Mouse (Mus musculus): ENCODE data around the gene Inpp4b. TPM values are rescaled to one million over a fixed set of nuclear protein-coding genes. Genes with fewer than 3 reads are reported as not detected.

The Inpp4b gene
- polyA plus RNA-seq, 1 experiment: 1.9 TPM

GRCm38 (mm10) chr8:81861311-81861710 is 519.0 kb downstream of the Inpp4b start:
- WGBS: 92% methylated on average over 8 of the region's 8 CpGs
- H3K27me3 ChIP-seq (replicated peaks; ENCODE audit: control insufficient read depth, insufficient read depth, low read length): no peaks in the 10 kb centered on the region
- no peaks in the 10 kb centered on the region for H3K4me1 ChIP-seq (ENCODE audit: control insufficient read depth, insufficient read depth, low read length)
- H3K36me3 ChIP-seq (ENCODE audit: control insufficient read depth, insufficient read depth, low read length): no peaks in the 10 kb centered on the region
- DNase-seq: no peak
- H3K4me3 ChIP-seq (ENCODE audit: insufficient read depth, low read depth, low read length): no peak overlapping the region
- no peak overlapping the region for H3K27ac ChIP-seq (ENCODE audit: insufficient read depth, low read depth, low read length)
- TF ChIP-seq POLR2A (IDR thresholded peaks at IDR 0.05; ENCODE audit: low read depth, low read length): no peak
- no peak for TF ChIP-seq CTCF (conservative IDR thresholded peaks at IDR 0.05; ENCODE audit: insufficient read depth, insufficient read length, low read depth, low read length)

- H3K27me3 ChIP-seq (replicated peaks; ENCODE audit: control insufficient read depth, insufficient read depth, low read length): no peaks in the 10 kb centered on the region
- no peak overlapping the region for H3K27ac ChIP-seq (ENCODE audit: insufficient read depth, low read depth, low read length)
- no peak overlapping the region for H3K4me3 ChIP-seq (ENCODE audit: insufficient read depth, low read depth, low read length)
- no peaks in the 10 kb centered on the region for H3K36me3 ChIP-seq (ENCODE audit: control insufficient read depth, insufficient read depth, low read length)
- TF ChIP-seq POLR2A (IDR thresholded peaks at IDR 0.05; ENCODE audit: low read depth, low read length): no peak
- no peak for TF ChIP-seq CTCF (conservative IDR thresholded peaks at IDR 0.05; ENCODE audit: insufficient read depth, insufficient read length, low read depth, low read length)
- DNase-seq: no peak
- no peaks in the 10 kb centered on the region for H3K4me1 ChIP-seq (ENCODE audit: control insufficient read depth, insufficient read depth, low read length)
Observed at GRCm38 (mm10) chr8:81862738-81863137, 520.4 kb downstream of the Inpp4b start.

- Histone ChIP-seq H3K27me3 (replicated peaks; ENCODE audit: control insufficient read depth, insufficient read depth, low read length) (no peaks in the 10 kb centered on the region), H3K4me3 (ENCODE audit: insufficient read depth, low read depth, low read length) (no peak overlapping the region), H3K27ac (ENCODE audit: insufficient read depth, low read depth, low read length) (no peak overlapping the region), H3K36me3 (ENCODE audit: control insufficient read depth, insufficient read depth, low read length) (no peaks in the 10 kb centered on the region), H3K4me1 (ENCODE audit: control insufficient read depth, insufficient read depth, low read length) (no peaks in the 10 kb centered on the region)
- TF ChIP-seq CTCF (conservative IDR thresholded peaks at IDR 0.05; ENCODE audit: insufficient read depth, insufficient read length, low read depth, low read length): no peak
- no peak for TF ChIP-seq POLR2A (IDR thresholded peaks at IDR 0.05; ENCODE audit: low read depth, low read length)
- DNase-seq: no peak
- 78% methylated on average over 2 of the region's 2 CpGs for WGBS
Observed at GRCm38 (mm10) chr8:81864318-81864717, 522.0 kb downstream of the Inpp4b start.

- WGBS: 39% methylated on average over 3 of the region's 3 CpGs
- DNase-seq: peak; percentile 52
- TF ChIP-seq CTCF (conservative IDR thresholded peaks at IDR 0.05; ENCODE audit: insufficient read depth, insufficient read length, low read depth, low read length) (no peak), POLR2A (IDR thresholded peaks at IDR 0.05; ENCODE audit: low read depth, low read length) (no peak)
- Histone ChIP-seq H3K27me3 (replicated peaks; ENCODE audit: control insufficient read depth, insufficient read depth, low read length) (no peaks in the 10 kb centered on the region), H3K27ac (ENCODE audit: insufficient read depth, low read depth, low read length) (no peak overlapping the region), H3K4me3 (ENCODE audit: insufficient read depth, low read depth, low read length) (no peak overlapping the region), H3K36me3 (ENCODE audit: control insufficient read depth, insufficient read depth, low read length) (no peaks in the 10 kb centered on the region), H3K4me1 (ENCODE audit: control insufficient read depth, insufficient read depth, low read length) (no peaks in the 10 kb centered on the region)
Observed at GRCm38 (mm10) chr8:81865664-81866063, 523.3 kb downstream of the Inpp4b start.

- Histone ChIP-seq H3K36me3 (ENCODE audit: control insufficient read depth, insufficient read depth, low read length) (no peaks in the 10 kb centered on the region), H3K4me1 (ENCODE audit: control insufficient read depth, insufficient read depth, low read length) (no peaks in the 10 kb centered on the region), H3K4me3 (ENCODE audit: insufficient read depth, low read depth, low read length) (no peak overlapping the region), H3K27me3 (replicated peaks; ENCODE audit: control insufficient read depth, insufficient read depth, low read length) (no peaks in the 10 kb centered on the region), H3K27ac (ENCODE audit: insufficient read depth, low read depth, low read length) (no peak overlapping the region)
- 49% methylated on average over 3 of the region's 3 CpGs for WGBS
- DNase-seq: no peak
- TF ChIP-seq POLR2A (IDR thresholded peaks at IDR 0.05; ENCODE audit: low read depth, low read length) (no peak), CTCF (conservative IDR thresholded peaks at IDR 0.05; ENCODE audit: insufficient read depth, insufficient read length, low read depth, low read length) (no peak)
Observed at GRCm38 (mm10) chr8:81867020-81867419, 524.7 kb downstream of the Inpp4b start.

GRCm38 (mm10) chr8:81870466-81870865 is 528.1 kb downstream of the Inpp4b start:
- DNase-seq: no peak
- TF ChIP-seq CTCF (conservative IDR thresholded peaks at IDR 0.05; ENCODE audit: insufficient read depth, insufficient read length, low read depth, low read length) (no peak), POLR2A (IDR thresholded peaks at IDR 0.05; ENCODE audit: low read depth, low read length) (no peak)
- 92% methylated on average over 2 of the region's 2 CpGs for WGBS
- no peaks in the 10 kb centered on the region for H3K36me3 ChIP-seq (ENCODE audit: control insufficient read depth, insufficient read depth, low read length)
- H3K27ac ChIP-seq (ENCODE audit: insufficient read depth, low read depth, low read length): no peak overlapping the region
- H3K4me1 ChIP-seq (ENCODE audit: control insufficient read depth, insufficient read depth, low read length): no peaks in the 10 kb centered on the region
- no peaks in the 10 kb centered on the region for H3K27me3 ChIP-seq (replicated peaks; ENCODE audit: control insufficient read depth, insufficient read depth, low read length)
- H3K4me3 ChIP-seq (ENCODE audit: insufficient read depth, low read depth, low read length): no peak overlapping the region

GRCm38 (mm10) chr8:81880071-81880470 is 537.7 kb downstream of the Inpp4b start:
- WGBS: 83% methylated on average over 3 of the region's 3 CpGs
- H3K4me1 ChIP-seq (ENCODE audit: control insufficient read depth, insufficient read depth, low read length): no peaks in the 10 kb centered on the region
- H3K27me3 ChIP-seq (replicated peaks; ENCODE audit: control insufficient read depth, insufficient read depth, low read length): no peaks in the 10 kb centered on the region
- no peak overlapping the region for H3K27ac ChIP-seq (ENCODE audit: insufficient read depth, low read depth, low read length)
- DNase-seq: no peak
- H3K4me3 ChIP-seq (ENCODE audit: insufficient read depth, low read depth, low read length): no peak overlapping the region
- TF ChIP-seq CTCF (conservative IDR thresholded peaks at IDR 0.05; ENCODE audit: insufficient read depth, insufficient read length, low read depth, low read length) (no peak), POLR2A (IDR thresholded peaks at IDR 0.05; ENCODE audit: low read depth, low read length) (no peak)
- no peaks in the 10 kb centered on the region for H3K36me3 ChIP-seq (ENCODE audit: control insufficient read depth, insufficient read depth, low read length)

- no peaks in the 10 kb centered on the region for H3K4me1 ChIP-seq (ENCODE audit: control insufficient read depth, insufficient read depth, low read length)
- no peak overlapping the region for H3K4me3 ChIP-seq (ENCODE audit: insufficient read depth, low read depth, low read length)
- DNase-seq: no peak
- H3K27me3 ChIP-seq (replicated peaks; ENCODE audit: control insufficient read depth, insufficient read depth, low read length): no peaks in the 10 kb centered on the region
- H3K36me3 ChIP-seq (ENCODE audit: control insufficient read depth, insufficient read depth, low read length): no peaks in the 10 kb centered on the region
- WGBS: 89% methylated on average over 5 of the region's 5 CpGs
- H3K27ac ChIP-seq (ENCODE audit: insufficient read depth, low read depth, low read length): no peak overlapping the region
- TF ChIP-seq CTCF (conservative IDR thresholded peaks at IDR 0.05; ENCODE audit: insufficient read depth, insufficient read length, low read depth, low read length): no peak
- TF ChIP-seq POLR2A (IDR thresholded peaks at IDR 0.05; ENCODE audit: low read depth, low read length): no peak
Observed at GRCm38 (mm10) chr8:81884195-81884594, 541.8 kb downstream of the Inpp4b start.
